Mouse (Mus musculus) lung, adult 10 weeks (tissue): ENCODE data around the gene Lgals2. TPM values are rescaled to one million over a fixed set of nuclear protein-coding genes. Genes with fewer than 3 reads are reported as not detected.

ENCODE experiments used
- polyA plus RNA-seq: library from polyadenylated mRNA; stranded (reverse); fragments of 350-450 nt; fragmentation: Illumina TruSeq; extraction: RNeasy Lipid Tissue Mini Kit (QIAGEN cat#74804); gene quantifications from one replicate; pipeline ENCODE4 v1.2.3, GENCODE M21; 2014; ENCODE audit warnings: low read depth, low replicate concordance; ENCODE audit not compliant: insufficient read depth

Lgals2 gene
- 4.2 TPM for polyA plus RNA-seq

DNA sequence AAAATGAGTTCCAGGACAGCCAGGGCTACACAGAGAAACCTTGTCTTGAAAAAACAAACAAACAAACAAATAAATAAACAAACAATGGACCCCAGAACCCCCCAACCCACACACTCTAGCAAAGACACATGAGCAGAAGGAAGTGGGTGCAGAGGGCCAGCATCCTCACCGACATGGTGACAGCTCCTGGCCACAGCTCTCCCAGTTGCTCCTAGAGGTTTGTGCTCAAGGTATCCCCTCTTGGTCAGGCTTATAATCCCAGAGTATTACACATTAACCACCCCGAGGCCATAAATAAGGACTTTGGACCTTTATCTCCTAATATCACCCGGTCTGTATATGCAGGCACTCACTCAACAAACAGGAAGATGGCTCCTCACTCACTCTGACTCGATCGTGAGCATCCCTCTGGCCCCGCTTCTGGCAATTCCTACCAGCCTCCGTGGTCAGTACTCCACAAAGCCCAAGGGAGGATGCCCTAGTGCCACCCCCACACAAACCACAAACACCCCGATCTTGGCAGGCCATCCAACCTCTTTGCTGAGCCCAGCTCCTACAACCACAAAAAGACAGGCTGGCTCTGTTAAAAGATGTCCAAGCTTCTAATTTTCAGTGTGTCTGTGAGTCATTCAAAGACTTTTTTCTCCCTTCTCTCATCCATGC is at the start of gene Lgals2:
Lgals2 (minus strand) TSS at position 227 of the 663 bp plus-strand sequence.

DNA sequence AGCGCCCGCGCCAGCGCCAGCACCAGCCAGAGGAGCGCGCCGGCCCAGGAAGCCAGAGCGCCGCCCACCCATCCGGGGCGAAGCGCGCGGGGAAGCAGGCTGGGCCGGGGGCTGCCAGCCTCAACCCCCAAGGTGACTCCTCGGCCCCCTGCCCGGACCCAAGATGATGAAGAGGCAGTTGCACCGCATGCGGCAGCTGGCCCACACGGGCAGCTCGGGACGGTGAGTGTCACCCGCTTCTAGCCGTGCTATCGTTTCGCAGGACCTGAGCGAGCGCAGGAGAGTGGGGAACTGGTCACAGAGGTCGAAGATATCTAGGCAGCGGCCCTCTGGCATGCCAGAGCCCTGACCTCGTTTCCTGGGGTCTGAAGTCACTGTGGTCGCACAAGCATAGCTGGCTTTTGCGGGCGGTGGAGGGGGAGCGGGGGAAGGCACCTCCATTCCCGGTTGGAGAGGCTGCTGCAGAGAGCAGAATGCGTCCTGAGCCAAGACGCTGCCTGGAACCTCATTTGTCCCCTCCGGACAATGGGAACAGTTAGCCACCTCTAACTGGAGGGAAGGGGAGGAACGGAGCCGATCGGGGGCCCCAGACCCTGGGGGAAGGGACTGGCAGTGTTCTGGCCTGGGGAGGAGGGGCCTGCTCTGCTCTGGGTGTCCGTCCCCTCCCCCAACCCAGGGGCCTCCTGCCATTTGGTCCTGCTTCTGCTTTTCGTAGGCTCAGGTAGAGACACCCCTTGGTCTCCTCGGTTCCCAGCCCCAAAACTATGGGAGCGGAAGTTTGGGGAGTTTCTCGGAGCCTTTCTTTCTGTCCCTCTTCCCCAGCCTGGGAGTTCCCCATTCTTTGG is 44.6 kb upstream of the Lgals2 start, which contains the start of gene Sh3bp1:
Sh3bp1 (plus strand) TSS at position 29 of the 845 bp plus-strand sequence.

DNA sequence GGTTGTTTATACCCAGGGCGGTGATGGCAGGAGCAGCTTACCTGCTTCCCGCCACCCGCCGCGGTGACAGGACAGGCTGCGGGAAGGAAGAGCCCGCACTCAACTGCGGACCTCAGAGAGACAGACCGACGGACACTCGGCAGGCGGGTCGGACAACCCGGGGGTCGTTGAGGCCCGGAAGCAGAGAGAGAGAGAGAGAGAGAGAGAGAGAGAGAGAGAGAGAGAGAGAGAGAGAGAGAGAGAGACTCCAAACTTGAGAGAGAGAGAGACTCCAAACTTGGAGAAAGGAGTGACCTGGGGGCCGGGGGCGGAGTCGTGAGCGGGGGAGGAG is 44.0 kb upstream of the Lgals2 start, which contains the start of gene Gm49510:
Gm49510 (plus strand) TSS at position 259 of the 331 bp plus-strand sequence.

DNA sequence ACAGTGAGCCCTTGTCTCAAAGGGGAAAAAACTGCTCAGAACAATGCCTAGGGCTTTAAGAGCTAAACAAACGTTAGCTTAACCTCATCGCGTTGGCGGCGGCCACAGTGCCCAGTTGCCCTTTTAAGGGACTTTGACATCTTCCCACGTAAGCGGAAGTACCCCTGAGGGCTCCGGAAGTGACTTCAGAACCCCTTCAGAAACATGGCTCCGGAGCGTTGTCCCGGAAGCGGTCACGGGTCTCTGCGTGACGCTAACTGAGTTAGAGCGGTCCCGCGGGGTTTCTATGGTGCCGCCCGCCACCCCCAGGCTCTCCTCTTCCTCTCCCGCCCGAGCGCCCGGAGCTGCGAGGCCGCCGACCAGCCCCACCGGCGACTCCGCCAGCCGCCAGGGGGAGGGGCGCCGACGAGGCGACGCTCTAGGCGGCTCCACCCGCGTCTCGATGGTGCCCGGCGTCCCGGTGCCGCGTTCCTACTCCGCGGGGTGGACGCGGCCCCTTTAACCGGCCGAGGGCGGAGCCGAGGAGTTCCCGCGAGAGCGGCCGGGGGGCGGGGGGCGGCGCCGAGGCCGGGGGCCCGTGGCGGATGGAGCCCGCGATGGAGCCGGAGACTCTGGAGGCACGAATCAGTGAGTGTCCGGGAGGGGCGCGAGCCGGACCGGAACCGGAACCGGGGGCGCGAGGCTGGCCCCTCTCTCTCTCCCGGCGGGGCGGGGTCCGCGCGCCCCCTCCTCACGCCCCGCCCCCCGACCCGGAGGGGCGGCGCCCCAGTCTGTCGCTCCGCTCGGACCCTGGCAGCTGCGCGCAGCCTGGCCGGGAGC is 21.9 kb upstream of the Lgals2 start, which contains the start of gene Gga1:
Gga1 (plus strand) TSS at position 200 of the 819 bp plus-strand sequence.

DNA sequence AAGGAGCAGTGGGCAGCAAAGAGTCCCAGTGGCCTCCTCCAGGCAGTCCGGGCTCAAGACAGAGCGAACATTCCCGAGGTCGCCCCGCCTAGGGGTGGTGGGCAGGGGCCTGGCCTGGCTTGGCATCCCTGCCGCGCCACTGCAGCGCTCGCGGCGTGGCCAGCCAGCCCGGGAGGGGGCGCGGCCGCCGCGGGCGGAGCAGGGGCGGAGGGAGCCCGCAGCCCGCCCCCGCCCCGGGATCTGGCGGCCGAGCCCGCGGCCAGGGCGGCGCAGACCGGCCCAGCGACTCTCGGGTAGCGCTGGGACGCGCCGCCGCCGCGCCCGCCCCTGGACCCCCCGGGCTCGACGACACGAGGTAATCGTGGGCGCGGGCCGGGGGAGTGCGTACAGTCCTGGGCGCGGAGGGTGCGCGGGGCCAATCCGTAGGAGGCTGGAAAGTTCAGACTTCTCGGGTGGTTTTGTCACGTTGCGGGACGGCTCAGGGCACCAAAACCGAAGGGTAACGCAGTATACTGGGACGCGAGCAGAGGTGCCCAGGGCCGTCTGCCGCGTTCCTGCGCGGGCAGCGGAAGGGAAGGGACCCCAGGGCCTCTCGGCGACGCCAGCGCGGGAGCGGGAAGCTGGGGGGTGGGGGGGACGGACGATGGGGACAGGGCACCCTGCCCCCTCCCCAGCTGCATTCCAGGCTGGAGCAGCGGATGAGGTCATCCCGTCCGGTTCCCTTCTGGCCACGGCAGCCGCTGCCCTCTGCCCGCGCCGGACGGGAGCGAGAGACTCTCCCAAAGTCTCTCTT is 12.8 kb downstream of the Lgals2 start, which contains the start of gene Cdc42ep1:
Cdc42ep1 (plus strand) TSS at position 254 of the 793 bp plus-strand sequence.

DNA sequence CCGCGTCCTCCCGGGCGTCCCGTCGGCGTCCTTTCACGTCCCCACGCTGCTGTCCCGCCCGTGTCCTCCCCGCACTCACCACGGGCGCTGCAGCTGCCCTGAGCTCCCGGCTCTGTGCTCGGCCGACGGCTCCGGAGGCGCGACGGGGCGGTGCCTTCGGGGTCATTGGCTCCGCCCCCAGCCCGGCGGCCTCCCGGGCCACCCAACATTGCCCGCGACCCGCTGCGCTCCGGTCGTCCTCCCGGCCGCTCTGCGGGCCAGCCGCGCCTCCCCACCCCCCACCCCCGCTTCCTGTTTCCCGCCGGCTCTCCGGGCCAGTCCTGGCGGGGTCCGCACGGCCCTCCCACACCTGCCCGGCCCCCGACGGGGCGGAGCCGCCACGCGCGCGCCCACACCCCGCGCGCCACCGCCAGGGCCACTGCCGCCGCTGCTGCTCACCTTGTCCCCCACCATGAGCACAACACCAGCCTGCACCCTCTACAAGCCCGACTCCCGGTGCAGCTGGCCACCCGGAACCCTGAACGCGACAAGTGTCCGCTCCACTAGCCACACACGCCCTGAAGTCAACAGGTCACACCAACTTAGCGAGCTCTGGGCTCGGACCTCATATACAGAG is 52.4 kb downstream of the Lgals2 start, which contains the start of gene Card10:
Card10 (minus strand) TSS at position 267 of the 616 bp plus-strand sequence.

Other genes starting within 250 kb of the Lgals2 start
- not detected for gene Elfn2, start 136.8 kb downstream of the Lgals2 start, polyA plus RNA-seq
- gene Mfng, start 82.1 kb downstream of the Lgals2 start, polyA plus RNA-seq = 33.1 TPM
- 11.6 TPM for gene Card10, start 52.5 kb downstream of the Lgals2 start, polyA plus RNA-seq
- gene Cdc42ep1, start 12.9 kb downstream of the Lgals2 start, polyA plus RNA-seq = 85.0 TPM
- 41.9 TPM for gene Gga1, start 21.7 kb upstream of the Lgals2 start, polyA plus RNA-seq
- not detected for gene Gm49510, start 44.1 kb upstream of the Lgals2 start, polyA plus RNA-seq
- 11.6 TPM for gene Sh3bp1, start 44.2 kb upstream of the Lgals2 start, polyA plus RNA-seq
- gene Pdxp, start 58.4 kb upstream of the Lgals2 start, polyA plus RNA-seq = 1.4 TPM
- 364 TPM for gene Lgals1, start 71.2 kb upstream of the Lgals2 start, polyA plus RNA-seq
- 24.6 TPM for gene Nol12, start 79.4 kb upstream of the Lgals2 start, polyA plus RNA-seq
- gene Triobp, start 92.2 kb upstream of the Lgals2 start, polyA plus RNA-seq = 23.1 TPM
- gene H1f0, start 172.9 kb upstream of the Lgals2 start, polyA plus RNA-seq = 89.9 TPM
- not detected for gene Galr3, start 186.4 kb upstream of the Lgals2 start, polyA plus RNA-seq
- 22.8 TPM for gene Ankrd54, start 207.4 kb upstream of the Lgals2 start, polyA plus RNA-seq
- gene Eif3l, start 219.7 kb upstream of the Lgals2 start, polyA plus RNA-seq = 61.9 TPM